Mouse (Mus musculus): ENCODE data around the gene Mettl3. TPM values are rescaled to one million over a fixed set of nuclear protein-coding genes. Genes with fewer than 3 reads are reported as not detected.

Gene Mettl3
- polyA plus RNA-seq (2016; fragmentation: Nextera tagmentation; extraction: Ambion mirVana) = 36.0 and 42.5 TPM in 2 replicates

DNA sequence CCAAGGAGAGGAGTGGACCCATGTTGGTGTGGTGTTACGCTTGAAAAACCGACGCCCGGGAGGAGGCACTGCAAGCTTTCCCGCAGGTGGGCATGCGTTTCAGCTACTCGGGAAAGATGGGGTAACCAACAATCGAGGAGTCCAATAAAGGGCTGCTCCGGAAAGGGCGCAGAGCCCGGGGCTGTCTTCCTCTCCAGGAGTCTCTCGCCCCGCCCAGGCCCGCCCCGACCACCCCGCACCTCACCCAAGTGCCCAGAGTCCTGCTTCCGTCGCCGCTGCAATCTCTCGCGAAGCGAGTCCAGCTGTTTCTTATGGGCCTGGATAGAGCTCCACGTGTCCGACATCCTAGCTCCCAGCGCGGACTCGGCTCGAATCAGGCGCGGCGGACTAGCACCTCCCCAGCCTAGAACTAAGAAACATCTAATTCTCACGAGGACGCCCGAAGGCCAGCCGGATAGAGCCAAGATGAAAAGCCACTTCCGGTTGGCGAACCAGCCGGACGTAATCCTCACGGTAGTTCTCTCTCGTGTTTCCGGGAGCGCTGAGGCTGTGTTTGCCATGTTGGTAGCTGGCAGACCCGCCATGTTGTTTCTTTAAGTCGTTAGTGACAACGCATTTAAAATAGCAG lies at the start of gene Mettl3:
Gene Mettl3, minus strand, starts transcription at position 485 of the 628 bp plus-strand sequence.
- under 1% methylated on average over 46 of the region's 46 CpGs for WGBS
- Histone ChIP-seq H3K9me3 (no peaks in the 10 kb centered on the region), H3K4me1 (peaks cover 5% of the 10 kb centered on the region; the same call in 1 of the 2 replicates), H3K4me3 (peak within 1 kb of the TSS; percentile 82), H3K27ac (peak within 1 kb of the TSS; percentile 96), H3K27me3 (ENCODE audit: insufficient read depth, poor library complexity, severe bottlenecking) (no peaks in the 10 kb centered on the region), H3K36me3 (peaks cover 12% of the 10 kb centered on the region)
- DNase-seq (ENCODE audit: low spot score) = peak; percentile 97

- H3K4me3 ChIP-seq = no peak overlapping the region
- H3K27ac ChIP-seq = no peak overlapping the region
- WGBS = 71% methylated on average over 6 of the region's 6 CpGs
- 0 out of 2 replicates have a peak, but pooled peaks cover 2% of the 10 kb centered on the region for H3K9me3 ChIP-seq
- DNase-seq (ENCODE audit: low spot score) = no peak
- no peaks in the 10 kb centered on the region for H3K36me3 ChIP-seq
- H3K27me3 ChIP-seq (ENCODE audit: insufficient read depth, poor library complexity, severe bottlenecking) = no peaks in the 10 kb centered on the region
- H3K4me1 ChIP-seq = no peaks in the 10 kb centered on the region
Measured at GRCm38 (mm10) chr14:52339512-52339852, 34.6 kb upstream of the Mettl3 start.

GRCm38 (mm10) chr14:52338751-52339511 lies 34.0 kb upstream of the Mettl3 start:
- Histone ChIP-seq H3K27me3 (ENCODE audit: insufficient read depth, poor library complexity, severe bottlenecking) (no peaks in the 10 kb centered on the region), H3K4me3 (peak overlapping the region; percentile 15; the same call in 1 of the 2 replicates), H3K27ac (no peak overlapping the region), H3K36me3 (no peaks in the 10 kb centered on the region), H3K4me1 (no peaks in the 10 kb centered on the region), H3K9me3 (no peaks in the 10 kb centered on the region)
- no peak for DNase-seq (ENCODE audit: low spot score)
- 27% methylated on average over 21 of the region's 21 CpGs for WGBS

- Histone ChIP-seq H3K27me3 (ENCODE audit: insufficient read depth, poor library complexity, severe bottlenecking) (peaks cover 37% of the 10 kb centered on the region), H3K4me3 (no peak overlapping the region)
Measured at GRCm38 (mm10) chr14:52332171-52332570, 27.2 kb upstream of the Mettl3 start.

GRCm38 (mm10) chr14:52331069-52331750 lies 26.3 kb upstream of the Mettl3 start:
- 30% methylated on average over 4 of the region's 4 CpGs for WGBS
- no peak overlapping the region for H3K27ac ChIP-seq
- DNase-seq (ENCODE audit: low spot score) = no peak

More at GRCm38 (mm10) chr14:52332171-52332570, 27.2 kb upstream of the Mettl3 start:
- WGBS = 78% methylated on average over 1 of the region's 3 CpGs
- DNase-seq (ENCODE audit: low spot score) = no peak
- no peak overlapping the region for H3K27ac ChIP-seq
- H3K36me3 ChIP-seq = no peaks in the 10 kb centered on the region
- H3K9me3 ChIP-seq = no peaks in the 10 kb centered on the region
- H3K4me1 ChIP-seq = peaks cover 10% of the 10 kb centered on the region

DNA sequence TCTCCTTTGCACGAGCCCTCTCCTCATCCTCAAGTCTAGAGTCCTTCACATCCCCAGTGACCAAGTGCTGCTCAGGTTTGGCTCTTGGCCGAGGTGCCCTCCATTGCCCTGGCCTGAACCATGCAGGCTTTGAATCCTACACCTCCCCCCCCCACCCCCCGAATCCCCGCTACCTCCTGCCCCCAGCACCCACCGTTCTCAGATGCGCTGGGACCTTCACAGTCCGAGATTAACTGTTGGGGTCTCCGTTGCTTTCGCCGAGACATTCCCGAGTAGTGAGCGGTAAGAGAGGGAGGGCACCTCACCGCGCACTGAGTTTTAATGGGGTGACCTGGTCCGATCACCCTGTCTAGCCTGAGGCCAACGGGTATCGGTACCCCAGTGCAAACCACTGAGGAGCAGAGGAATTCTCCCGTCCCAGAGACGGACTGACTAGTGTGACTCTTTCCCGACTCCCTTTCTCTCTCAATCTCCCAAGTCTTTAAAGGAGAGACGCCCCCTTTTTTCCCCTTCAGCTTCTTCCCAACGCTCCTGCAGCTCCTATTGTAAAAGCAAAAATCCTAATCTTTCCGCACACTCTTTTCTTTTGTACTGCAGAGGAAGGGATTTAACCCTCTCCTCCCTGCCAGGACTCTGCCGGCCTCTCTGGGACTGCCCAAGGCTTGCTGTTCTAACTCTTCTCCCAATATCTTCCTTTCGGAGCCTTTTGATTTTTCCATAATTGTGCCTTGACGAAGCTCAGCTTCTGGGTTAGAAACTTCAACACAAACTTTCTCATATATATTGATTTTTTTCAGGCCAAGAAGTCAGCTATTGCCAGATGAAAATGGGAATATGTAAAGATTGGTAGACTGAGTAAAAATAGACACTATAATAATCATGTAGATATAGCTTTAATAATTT lies 23.2 kb upstream of the Mettl3 start, which contains the start of gene Sall2:
Gene Sall2, minus strand, starts transcription at position 853 of the 903 bp plus-strand sequence.
- no peak within 1 kb of the TSS for H3K27ac ChIP-seq
- DNase-seq (ENCODE audit: low spot score) = no peak
- under 1% methylated on average over 26 of the region's 26 CpGs for WGBS
- no peaks in the 10 kb centered on the region for H3K36me3 ChIP-seq
- H3K4me3 ChIP-seq = peak within 1 kb of the TSS; percentile 63
- H3K27me3 ChIP-seq (ENCODE audit: insufficient read depth, poor library complexity, severe bottlenecking) = peaks cover 55% of the 10 kb centered on the region
- no peaks in the 10 kb centered on the region for H3K9me3 ChIP-seq
- H3K4me1 ChIP-seq = peaks cover 10% of the 10 kb centered on the region

More at GRCm38 (mm10) chr14:52331069-52331750, 26.3 kb upstream of the Mettl3 start:
- no peaks in the 10 kb centered on the region for H3K36me3 ChIP-seq
- peaks cover 46% of the 10 kb centered on the region for H3K27me3 ChIP-seq (ENCODE audit: insufficient read depth, poor library complexity, severe bottlenecking)
- no peak overlapping the region for H3K4me3 ChIP-seq
- peaks cover 10% of the 10 kb centered on the region for H3K4me1 ChIP-seq
- no peaks in the 10 kb centered on the region for H3K9me3 ChIP-seq

- peaks cover 10% of the 10 kb centered on the region for H3K4me1 ChIP-seq
- H3K36me3 ChIP-seq = no peaks in the 10 kb centered on the region
- WGBS = 3% methylated on average over 14 of the region's 14 CpGs
- H3K27me3 ChIP-seq (ENCODE audit: insufficient read depth, poor library complexity, severe bottlenecking) = peaks cover 55% of the 10 kb centered on the region
- H3K9me3 ChIP-seq = no peaks in the 10 kb centered on the region
- DNase-seq (ENCODE audit: low spot score) = no peak
- H3K27ac ChIP-seq = no peak overlapping the region
- H3K4me3 ChIP-seq = peak overlapping the region; percentile 63
Measured at GRCm38 (mm10) chr14:52327375-52327901, 22.5 kb upstream of the Mettl3 start.

GRCm38 (mm10) chr14:52325890-52326289 lies 21.0 kb upstream of the Mettl3 start:
- no peak for DNase-seq (ENCODE audit: low spot score)
- Histone ChIP-seq H3K27ac (no peak overlapping the region), H3K27me3 (ENCODE audit: insufficient read depth, poor library complexity, severe bottlenecking) (peaks cover 51% of the 10 kb centered on the region), H3K4me3 (no peak overlapping the region), H3K36me3 (no peaks in the 10 kb centered on the region), H3K4me1 (peaks cover 10% of the 10 kb centered on the region), H3K9me3 (no peaks in the 10 kb centered on the region)
- WGBS = 6% methylated on average over 4 of the region's 4 CpGs

GRCm38 (mm10) chr14:52319361-52319760 lies 14.4 kb upstream of the Mettl3 start:
- WGBS = 54% methylated on average over 6 of the region's 6 CpGs
- Histone ChIP-seq H3K36me3 (peaks cover 6% of the 10 kb centered on the region), H3K4me1 (peaks cover 19% of the 10 kb centered on the region), H3K27me3 (ENCODE audit: insufficient read depth, poor library complexity, severe bottlenecking) (no peaks in the 10 kb centered on the region), H3K9me3 (no peaks in the 10 kb centered on the region), H3K4me3 (no peak overlapping the region), H3K27ac (no peak overlapping the region)
- DNase-seq (ENCODE audit: low spot score) = no peak

DNA sequence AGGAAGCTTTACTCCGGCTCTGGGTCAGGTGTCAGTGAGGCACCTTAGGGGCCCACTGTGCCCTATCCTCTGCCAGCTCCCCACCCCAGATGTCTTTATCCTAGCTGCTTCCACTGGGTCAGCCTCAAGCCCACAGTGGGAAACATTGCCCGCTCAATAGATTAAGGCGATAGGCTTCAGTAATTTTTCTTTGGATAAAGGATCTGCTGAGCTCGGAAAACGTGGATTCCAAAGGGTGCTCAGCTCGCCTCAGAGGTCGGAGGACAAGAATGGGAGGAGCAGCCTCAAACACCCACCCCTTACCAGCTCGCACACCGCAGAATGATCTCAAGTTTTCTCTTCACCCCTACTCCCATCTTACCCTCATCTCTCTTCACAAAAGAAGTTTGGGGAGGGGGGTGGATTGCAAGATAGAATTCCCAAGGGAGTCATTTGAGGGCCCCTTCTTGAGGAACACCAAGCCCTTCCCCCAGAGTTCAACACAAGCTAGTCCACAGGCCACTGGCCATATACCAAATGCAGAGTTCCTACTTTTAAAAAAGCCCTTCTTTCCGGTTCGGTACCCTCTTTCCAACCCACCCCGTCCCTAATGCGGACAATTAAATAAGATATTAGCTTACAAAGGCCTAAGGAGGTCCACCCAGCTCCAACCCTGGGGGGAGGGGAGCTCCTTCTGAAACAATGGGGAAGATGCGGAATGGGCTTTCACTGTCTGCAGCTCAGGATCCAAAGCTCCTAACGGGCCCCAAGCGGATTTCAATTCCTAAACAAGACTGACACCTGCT lies 11.7 kb upstream of the Mettl3 start:
- 6% methylated on average over 16 of the region's 16 CpGs for WGBS
- H3K4me1 ChIP-seq = peaks cover 29% of the 10 kb centered on the region

DNA sequence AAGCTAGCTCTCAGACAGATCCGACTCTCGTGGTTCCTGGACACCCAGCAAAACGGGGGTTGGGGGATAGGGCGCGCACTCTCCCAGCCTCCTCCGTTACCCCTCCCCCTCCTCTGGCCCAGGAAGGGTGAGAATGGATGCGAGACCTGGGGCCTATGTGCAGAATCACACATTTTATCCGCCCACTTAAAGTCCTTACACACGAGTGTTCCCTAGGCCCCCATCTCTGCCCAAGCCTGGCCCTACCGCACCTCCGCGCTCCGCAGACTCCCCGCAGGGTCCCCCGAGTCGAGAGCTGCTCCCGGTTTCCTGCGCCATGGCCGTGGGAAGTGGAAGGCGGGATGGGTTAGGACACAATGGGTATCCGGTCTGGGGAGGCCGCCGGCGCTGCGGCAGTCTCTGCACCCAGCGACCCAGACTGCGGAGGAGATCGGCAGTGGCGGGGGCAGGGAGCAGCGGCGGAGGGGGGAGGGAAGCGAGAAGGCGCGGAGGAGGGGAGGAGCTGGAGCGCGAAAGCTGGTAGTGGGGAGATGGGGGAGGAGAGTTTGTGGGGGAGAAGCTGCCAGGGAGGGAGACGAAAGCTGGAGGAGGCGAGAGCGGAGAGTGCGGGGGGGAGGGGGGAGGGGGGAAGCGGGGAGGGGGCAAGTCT lies 11.0 kb upstream of the Mettl3 start:
- Histone ChIP-seq H3K27me3 (ENCODE audit: insufficient read depth, poor library complexity, severe bottlenecking) (no peaks in the 10 kb centered on the region), H3K27ac (peak overlapping the region; percentile 95), H3K4me3 (peak overlapping the region; percentile 89), H3K9me3 (no peaks in the 10 kb centered on the region), H3K36me3 (peaks cover 38% of the 10 kb centered on the region), H3K4me1 (peaks cover 29% of the 10 kb centered on the region)
- peak; percentile 83 for DNase-seq (ENCODE audit: low spot score)
- WGBS = 0% methylated on average over 28 of the region's 41 CpGs

More for the DNA sequence above, 11.7 kb upstream of the Mettl3 start:
- Histone ChIP-seq H3K27ac (peak overlapping the region; percentile 95), H3K36me3 (peaks cover 33% of the 10 kb centered on the region), H3K4me3 (peak overlapping the region; percentile 89), H3K9me3 (no peaks in the 10 kb centered on the region), H3K27me3 (ENCODE audit: insufficient read depth, poor library complexity, severe bottlenecking) (no peaks in the 10 kb centered on the region)
- DNase-seq (ENCODE audit: low spot score) = no peak
